Mouse (Mus musculus) neural tube, postnatal 0 days (tissue): ENCODE data around the gene Ndufaf4. TPM values are rescaled to one million over a fixed set of nuclear protein-coding genes. Genes with fewer than 3 reads are reported as not detected.

Source experiments
- polyA plus RNA-seq: library from polyadenylated mRNA; unstranded; fragments of >200 nt; fragmentation: Nextera tagmentation; extraction: Ambion mirVana; gene quantifications from 2 replicates; pipeline ENCODE4 v1.2.1, GENCODE M21; 2015

Gene Ndufaf4
- polyA plus RNA-seq: 62.7 and 70.7 TPM in 2 replicates

GRCm38 (mm10) chr4:24897851-24898515, at the start of gene Ndufaf4:
Gene Ndufaf4, plus strand, starts transcription at chr4:24898083.

DNA sequence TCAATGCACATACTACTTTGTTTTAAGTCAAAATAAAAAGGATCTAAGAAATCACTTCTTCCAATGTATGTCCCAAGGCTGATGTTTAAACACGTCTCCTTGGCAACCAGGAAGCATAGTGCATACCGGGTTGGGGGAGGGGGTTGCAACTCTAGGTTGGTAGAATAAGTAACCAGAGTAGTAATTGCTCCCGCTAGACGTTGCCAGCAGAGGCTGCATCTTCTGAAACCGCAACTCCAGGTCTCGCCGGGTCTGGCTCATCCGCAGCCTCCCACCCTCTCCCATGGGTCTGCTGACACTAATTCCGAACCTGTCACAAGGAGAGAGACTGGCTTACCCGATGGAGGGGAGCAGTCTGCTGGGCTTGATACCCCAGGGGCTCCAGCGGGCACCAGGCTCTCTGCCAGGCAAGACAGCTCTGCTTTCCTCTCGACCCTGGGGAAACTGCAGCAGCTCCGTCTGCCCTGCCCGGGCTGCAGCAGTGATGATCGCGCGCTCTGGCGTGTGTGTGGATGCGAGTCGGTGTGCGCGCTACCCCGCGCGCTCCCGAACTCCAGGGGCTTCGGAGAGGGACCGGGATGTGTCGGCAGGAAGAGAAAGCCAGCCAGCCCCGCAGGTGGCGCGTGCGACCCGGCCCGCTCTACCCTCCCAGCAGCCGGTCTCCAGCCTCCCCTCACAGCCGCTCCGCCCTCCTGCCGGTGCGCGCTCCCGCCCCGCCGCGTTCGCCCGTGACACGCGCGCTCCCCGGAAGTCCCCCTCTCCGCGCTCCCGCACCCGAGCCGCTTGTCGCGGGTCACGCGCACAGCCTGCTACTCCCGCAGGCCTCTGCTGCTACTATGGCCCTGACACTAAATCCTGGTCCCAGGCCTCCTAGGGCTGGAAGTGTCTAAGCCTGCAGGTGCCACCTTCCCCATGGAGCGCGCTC, 47.2 kb upstream of the Ndufaf4 start, which contains the start of gene Klhl32:
Gene Klhl32 (minus strand): TSS at position 724 of the 925 bp plus-strand sequence.

Other genes starting within 250 kb of the Ndufaf4 start
- 33.3 and 37.4 TPM in 2 replicates for gene Klhl32, start 47.0 kb upstream of the Ndufaf4 start, polyA plus RNA-seq
- 1.0 and 3.3 TPM in 2 replicates for gene Gpr63, start 68.3 kb downstream of the Ndufaf4 start, polyA plus RNA-seq